Mouse (Mus musculus): ENCODE data around the gene Tuba3b.

GRCm38 (mm10) chr6:145653626-145654025 is 38.1 kb downstream of the Tuba3b start:
- TF ChIP-seq FLI1 (IDR thresholded peaks at IDR 0.05; ENCODE audit: low read length) (no peak), GATA1 (IDR thresholded peaks at IDR 0.05; ENCODE audit: borderline replicate concordance, low read length) (no peak)

Measured in megakaryocyte, embryonic 14.5 days (primary cell).